Mouse (Mus musculus) intestine, embryonic 16.5 days (tissue): ENCODE measurements around the gene Nol4l. TPM values are rescaled to one million over a fixed set of nuclear protein-coding genes. Genes with fewer than 3 reads are reported as not detected.

Experiments used
- ATAC-seq: fragments of 200-750 bp; cut with Nextera tagmentation; 2 replicates; pipeline ENCODE4 v1.8.0; 2017; ENCODE audit warnings: moderate TSS enrichment, moderate library complexity
- H3K27ac ChIP-seq: fragments of 300-500 bp; sonication (generic); 2 replicates; pipeline ENCODE4 v1.5.1; 2014; ENCODE audit warnings: mild to moderate bottlenecking, low read length
- H3K27me3 ChIP-seq: fragments of 300-500 bp; sonication (generic); replicated peaks from 2 replicates; pipeline ENCODE4 v1.6.1; 2014; ENCODE audit warnings: low read length, control low read depth, mixed read lengths; ENCODE audit not compliant: control insufficient read depth, insufficient read depth
- H3K36me3 ChIP-seq: fragments of 300-500 bp; sonication (generic); 2 replicates; pipeline ENCODE4 v1.6.1; 2014; ENCODE audit warnings: low read length, control low read depth; ENCODE audit not compliant: control insufficient read depth, insufficient read depth
- H3K4me1 ChIP-seq: fragments of 300-500 bp; sonication (generic); 2 replicates; pipeline ENCODE4 v1.6.1; 2014; ENCODE audit warnings: low read length, control low read depth, mixed read lengths; ENCODE audit not compliant: control insufficient read depth, insufficient read depth
- H3K4me2 ChIP-seq: fragments of 300-500 bp; sonication (generic); 2 replicates; pipeline ENCODE4 v1.6.1; 2014; ENCODE audit warnings: low read depth, low read length, control low read depth
- H3K4me3 ChIP-seq: fragments of 300-500 bp; sonication (generic); 2 replicates; pipeline ENCODE4 v1.5.1; 2014; ENCODE audit warnings: mild to moderate bottlenecking, low read length
- H3K9ac ChIP-seq: fragments of 300-500 bp; sonication (generic); 2 replicates; pipeline ENCODE4 v1.6.1; 2014; ENCODE audit warnings: low read depth, low read length
- H3K9me3 ChIP-seq: fragments of 300-500 bp; sonication (generic); 2 replicates; pipeline ENCODE4 v1.6.1; 2016; ENCODE audit warnings: low read length, control low read depth; ENCODE audit not compliant: control insufficient read depth
- WGBS: fragments of 180-500 bp; shearing (Covaris S2); extraction: QIAGEN DNeasy Blood & Tissue Kit; methylation state at CpG from one replicate; pipeline ENCODE4 v1.1.7; 2014; 5-methylcytosine and 5-hydroxymethylcytosine counted together
- polyA plus RNA-seq: library from polyadenylated mRNA; unstranded; fragments of >200 nt; fragmentation: Nextera tagmentation; extraction: Ambion mirVana; gene quantifications from 2 replicates; pipeline ENCODE4 v1.2.1, GENCODE M21; 2015

Gene Nol4l
- polyA plus RNA-seq, 1 experiment from 2014 or later: 28.6 TPM

DNA sequence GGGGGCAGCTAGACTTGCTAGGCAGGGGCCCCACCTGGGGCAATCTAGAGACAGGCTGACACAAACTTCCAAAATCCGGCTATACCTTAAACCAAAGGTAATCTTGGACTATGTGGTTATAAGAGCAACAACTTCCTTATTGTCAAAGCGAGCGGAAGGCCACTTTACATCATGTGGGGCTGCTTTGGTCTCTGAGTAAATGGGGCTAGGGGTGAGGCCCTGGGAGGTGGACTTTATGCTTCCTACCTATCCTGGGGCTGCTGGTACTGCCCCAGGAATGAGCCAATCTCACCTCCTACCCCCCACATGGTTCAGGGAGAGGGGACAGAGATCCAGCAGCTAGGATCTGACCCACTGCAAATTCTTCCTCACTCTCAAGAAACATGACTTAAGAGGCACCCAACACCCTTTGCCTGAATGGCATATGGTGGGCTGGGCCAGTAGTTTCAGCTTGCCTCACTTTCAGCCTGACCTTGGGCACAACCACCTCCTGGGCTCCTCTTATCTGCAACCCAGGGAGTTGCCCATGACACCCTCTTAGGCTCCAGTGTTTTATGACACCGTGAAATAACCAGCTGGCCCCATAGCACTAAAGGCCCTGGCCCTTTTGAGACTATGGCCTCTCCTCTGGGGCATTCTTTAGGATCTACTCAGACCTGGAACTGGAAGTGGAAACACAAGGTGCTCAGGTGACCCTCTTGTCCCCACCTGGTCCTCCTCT lies 104.5 kb downstream of the Nol4l start:
- peak overlapping the region; percentile 41 for H3K9ac ChIP-seq
- peaks cover 68% of the 10 kb centered on the region for H3K4me1 ChIP-seq
- H3K9me3 ChIP-seq: no peaks in the 10 kb centered on the region
- no peak overlapping the region for H3K4me3 ChIP-seq
- H3K4me2 ChIP-seq: peak overlapping the region; percentile 31
- peak overlapping the region; percentile 93 for H3K27ac ChIP-seq
- WGBS: 41% methylated on average over 4 of the region's 4 CpGs
- peak; percentile 90 for ATAC-seq
- H3K27me3 ChIP-seq: no peaks in the 10 kb centered on the region
- peaks cover 4% of the 10 kb centered on the region; the same call in 1 of the 2 replicates for H3K36me3 ChIP-seq

DNA sequence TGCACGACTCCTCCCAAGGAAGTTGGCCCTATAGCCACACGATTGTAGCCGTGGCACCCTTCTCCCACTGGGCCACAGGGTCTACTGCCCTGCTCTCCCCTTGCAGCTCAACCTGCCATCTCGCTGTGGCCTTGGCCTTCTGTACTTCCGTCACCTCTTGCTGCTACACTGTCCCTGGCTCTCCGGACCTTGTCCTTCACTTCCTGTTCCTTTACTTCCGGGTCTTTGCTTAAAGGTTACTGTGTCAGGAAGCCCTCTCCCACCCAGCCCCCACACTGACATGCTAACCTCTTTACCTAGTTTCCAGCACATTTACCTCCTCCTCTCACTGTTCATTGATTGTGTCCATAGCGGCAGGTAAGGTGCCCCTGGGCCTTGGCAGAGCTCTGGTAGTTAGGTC lies 105.2 kb downstream of the Nol4l start:
- Histone ChIP-seq H3K9ac (peak overlapping the region; percentile 41), H3K4me1 (peaks cover 65% of the 10 kb centered on the region), H3K4me2 (peak overlapping the region; percentile 8), H3K36me3 (peaks cover 10% of the 10 kb centered on the region; the same call in 1 of the 2 replicates), H3K27ac (peak overlapping the region; percentile 93), H3K9me3 (no peaks in the 10 kb centered on the region), H3K27me3 (no peaks in the 10 kb centered on the region), H3K4me3 (no peak overlapping the region)
- no peak for ATAC-seq
- WGBS: 63% methylated on average over 8 of the region's 8 CpGs

DNA sequence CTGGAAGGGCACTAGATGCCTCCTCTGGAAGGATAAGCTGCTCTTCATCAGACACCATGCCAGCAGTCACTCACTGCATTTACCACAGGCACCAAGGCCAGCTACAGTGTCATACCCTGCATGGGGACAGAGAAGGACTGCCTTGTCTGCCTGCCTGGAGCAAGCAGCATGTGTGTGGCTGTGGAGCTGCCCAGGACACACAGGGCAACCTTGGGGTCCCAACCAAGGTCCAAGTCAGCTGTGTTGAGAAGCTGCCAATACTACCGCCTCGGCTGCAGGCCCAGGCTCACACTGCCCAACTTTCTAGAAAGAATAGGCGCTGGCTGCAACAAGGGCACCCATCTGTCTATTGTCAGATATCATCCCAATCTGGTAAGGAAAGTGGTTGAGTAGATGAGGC lies 106.7 kb downstream of the Nol4l start:
- no peak overlapping the region for H3K9ac ChIP-seq
- peaks cover 54% of the 10 kb centered on the region for H3K4me1 ChIP-seq

DNA sequence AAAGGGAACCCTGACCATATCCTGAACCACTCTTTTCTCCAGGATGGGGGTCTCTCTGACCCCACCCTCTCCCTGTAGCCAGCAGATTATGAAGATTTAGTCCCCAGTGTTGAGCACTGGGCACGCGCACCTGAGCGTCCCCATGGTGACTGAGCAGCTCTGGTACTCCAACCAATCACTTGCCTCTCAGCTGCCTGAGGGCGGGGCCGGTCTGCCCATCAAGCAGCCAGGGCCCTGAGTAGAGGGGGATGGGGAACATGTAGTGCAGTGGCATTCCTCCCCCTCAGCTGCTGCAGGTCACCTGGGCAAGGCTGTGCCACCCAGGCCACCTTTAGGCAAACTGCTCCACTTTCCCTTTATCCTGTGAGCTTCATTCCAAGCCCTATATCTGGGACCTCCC lies 107.7 kb downstream of the Nol4l start:
- Histone ChIP-seq H3K36me3 (peaks cover 26% of the 10 kb centered on the region), H3K27ac (no peak overlapping the region), H3K4me2 (no peak overlapping the region), H3K9me3 (no peaks in the 10 kb centered on the region), H3K27me3 (no peaks in the 10 kb centered on the region), H3K4me1 (peaks cover 44% of the 10 kb centered on the region), H3K9ac (no peak overlapping the region), H3K4me3 (no peak overlapping the region)
- 45% methylated on average over 5 of the region's 5 CpGs for WGBS
- ATAC-seq: no peak

More for the DNA sequence above, 106.7 kb downstream of the Nol4l start:
- H3K36me3 ChIP-seq: peaks cover 16% of the 10 kb centered on the region; the same call in 1 of the 2 replicates
- no peak for ATAC-seq
- no peak overlapping the region for H3K4me3 ChIP-seq
- no peak overlapping the region for H3K4me2 ChIP-seq
- H3K27ac ChIP-seq: no peak overlapping the region
- no peaks in the 10 kb centered on the region for H3K27me3 ChIP-seq
- WGBS: 73% methylated on average over 3 of the region's 3 CpGs
- no peaks in the 10 kb centered on the region for H3K9me3 ChIP-seq

DNA sequence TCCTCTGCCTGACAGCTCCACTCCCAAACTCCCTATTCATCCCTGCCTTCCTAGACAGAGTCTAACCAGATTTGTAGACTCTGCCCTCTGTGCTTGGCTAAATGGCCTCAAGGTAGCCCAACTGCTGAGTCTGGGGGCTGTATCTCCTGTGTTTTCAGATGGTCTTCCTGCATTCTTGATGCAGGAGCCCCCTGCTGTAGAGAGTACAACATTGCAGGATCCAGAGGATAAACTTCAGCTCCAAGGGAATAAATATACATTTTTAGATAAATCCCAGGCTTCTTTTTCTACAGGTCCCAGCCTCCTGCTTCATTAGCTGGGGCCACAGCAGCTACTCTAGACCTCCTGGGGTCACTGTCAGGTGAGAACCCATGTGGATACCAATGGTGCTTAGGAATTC lies 108.5 kb downstream of the Nol4l start:
- Histone ChIP-seq H3K36me3 (peaks cover 31% of the 10 kb centered on the region), H3K9me3 (no peaks in the 10 kb centered on the region)

DNA sequence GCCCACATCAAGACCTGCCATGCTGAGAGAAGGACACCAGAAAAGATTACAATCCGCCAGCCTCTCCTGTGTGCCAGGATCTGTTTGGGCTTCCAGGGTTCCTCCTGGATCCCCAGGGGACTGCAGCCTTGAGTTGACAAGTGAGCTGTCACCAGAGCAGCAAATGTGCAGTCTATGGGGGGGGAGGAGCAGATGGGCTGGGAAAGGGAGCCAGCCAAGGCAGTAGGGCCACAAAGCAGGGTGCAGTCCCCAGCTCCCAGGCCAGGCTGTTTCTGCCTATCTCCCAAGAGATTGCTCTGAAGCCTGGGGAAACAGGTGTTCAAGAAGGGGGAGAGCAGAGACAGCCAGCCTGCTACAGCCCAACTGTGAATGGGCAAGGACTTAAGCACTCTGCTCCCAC lies 111.4 kb downstream of the Nol4l start:
- no peaks in the 10 kb centered on the region for H3K27me3 ChIP-seq
- no peak overlapping the region for H3K9ac ChIP-seq
- H3K36me3 ChIP-seq: peaks cover 36% of the 10 kb centered on the region
- no peak overlapping the region for H3K4me2 ChIP-seq
- H3K4me1 ChIP-seq: peaks cover 12% of the 10 kb centered on the region
- 100% methylated on average over 1 of the region's 1 CpGs for WGBS
- no peak overlapping the region for H3K4me3 ChIP-seq
- no peak overlapping the region for H3K27ac ChIP-seq
- H3K9me3 ChIP-seq: no peaks in the 10 kb centered on the region
- ATAC-seq: no peak

More for the DNA sequence above, 108.5 kb downstream of the Nol4l start:
- ATAC-seq: no peak
- Histone ChIP-seq H3K4me1 (peaks cover 40% of the 10 kb centered on the region), H3K4me2 (no peak overlapping the region), H3K9ac (no peak overlapping the region), H3K27ac (no peak overlapping the region), H3K4me3 (no peak overlapping the region), H3K27me3 (no peaks in the 10 kb centered on the region)

DNA sequence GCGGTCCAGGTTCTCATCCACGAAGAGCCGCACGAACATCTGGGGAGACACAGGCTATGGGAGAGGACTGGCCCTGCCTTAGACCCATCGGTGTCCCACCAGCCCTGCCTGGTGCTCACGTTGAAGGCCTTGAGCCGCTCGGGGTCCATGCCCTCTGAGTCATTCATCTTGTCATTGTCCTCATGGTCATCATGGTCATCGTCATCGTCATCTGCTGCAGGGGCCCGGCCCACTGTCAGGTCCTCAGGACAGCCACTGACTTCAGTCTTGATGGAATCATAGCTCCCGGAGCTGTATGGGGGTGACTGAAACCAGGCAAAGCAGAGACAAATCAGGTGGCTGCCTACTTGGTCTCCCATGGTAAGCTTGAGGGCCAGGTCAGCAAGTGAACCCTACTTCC lies 111.9 kb downstream of the Nol4l start:
- no peak overlapping the region for H3K27ac ChIP-seq
- 92% methylated on average over 12 of the region's 12 CpGs for WGBS
- no peak overlapping the region for H3K4me3 ChIP-seq
- no peak overlapping the region for H3K4me2 ChIP-seq
- no peaks in the 10 kb centered on the region for H3K9me3 ChIP-seq
- H3K36me3 ChIP-seq: peaks cover 36% of the 10 kb centered on the region
- H3K9ac ChIP-seq: no peak overlapping the region
- no peaks in the 10 kb centered on the region for H3K27me3 ChIP-seq
- no peak for ATAC-seq
- H3K4me1 ChIP-seq: peaks cover 8% of the 10 kb centered on the region

DNA sequence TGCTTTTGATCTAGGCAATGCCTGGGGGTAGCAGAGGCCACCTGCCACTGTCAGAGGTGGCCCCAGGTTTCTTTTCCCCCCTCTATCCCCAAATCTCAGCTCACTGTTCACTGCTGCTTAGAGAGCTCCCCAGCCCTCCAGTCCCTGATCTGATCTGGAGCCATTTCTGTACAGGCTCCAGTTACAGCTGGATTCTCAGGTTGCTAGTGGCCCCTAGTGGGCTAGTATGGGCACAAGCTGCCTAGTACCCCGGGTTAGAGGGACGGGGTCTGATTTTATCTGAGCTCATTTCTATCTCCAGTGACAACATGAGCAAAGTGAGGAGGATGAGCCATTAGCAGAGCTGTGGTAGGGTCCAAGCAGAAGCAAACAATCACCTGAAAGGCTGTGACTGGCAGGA lies 115.2 kb downstream of the Nol4l start:
- Histone ChIP-seq H3K27ac (no peak overlapping the region), H3K4me3 (no peak overlapping the region), H3K36me3 (peaks cover 44% of the 10 kb centered on the region), H3K4me1 (no peaks in the 10 kb centered on the region), H3K27me3 (no peaks in the 10 kb centered on the region), H3K9ac (no peak overlapping the region), H3K9me3 (no peaks in the 10 kb centered on the region), H3K4me2 (no peak overlapping the region)
- WGBS: 26% methylated on average over 2 of the region's 2 CpGs
- no peak for ATAC-seq

DNA sequence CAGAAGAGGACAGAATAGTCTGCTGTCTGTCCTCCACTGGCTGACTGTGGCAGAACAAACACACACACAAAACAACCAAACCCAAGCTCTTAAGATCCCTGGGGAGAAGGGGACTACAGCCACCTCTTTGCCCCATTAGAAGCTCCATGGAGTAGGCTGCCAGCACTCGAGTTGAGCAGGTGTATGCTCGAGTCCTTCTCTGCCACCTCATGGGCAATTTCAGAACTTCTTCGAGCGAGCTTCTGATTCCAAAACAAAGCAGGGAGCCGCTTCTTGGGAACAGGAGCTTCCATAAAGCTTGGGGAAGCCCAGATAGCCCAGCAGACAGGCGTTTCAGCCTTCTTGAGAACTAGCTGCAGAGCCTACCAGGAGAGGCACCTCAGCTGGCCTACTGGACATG lies 117.2 kb downstream of the Nol4l start:
- H3K27me3 ChIP-seq: no peaks in the 10 kb centered on the region
- no peak overlapping the region for H3K4me2 ChIP-seq
- peaks cover 34% of the 10 kb centered on the region for H3K36me3 ChIP-seq
- 59% methylated on average over 6 of the region's 6 CpGs for WGBS
- H3K9ac ChIP-seq: no peak overlapping the region
- no peaks in the 10 kb centered on the region for H3K9me3 ChIP-seq
- ATAC-seq: no peak
- no peak overlapping the region for H3K27ac ChIP-seq
- no peak overlapping the region for H3K4me3 ChIP-seq
- H3K4me1 ChIP-seq: no peaks in the 10 kb centered on the region

DNA sequence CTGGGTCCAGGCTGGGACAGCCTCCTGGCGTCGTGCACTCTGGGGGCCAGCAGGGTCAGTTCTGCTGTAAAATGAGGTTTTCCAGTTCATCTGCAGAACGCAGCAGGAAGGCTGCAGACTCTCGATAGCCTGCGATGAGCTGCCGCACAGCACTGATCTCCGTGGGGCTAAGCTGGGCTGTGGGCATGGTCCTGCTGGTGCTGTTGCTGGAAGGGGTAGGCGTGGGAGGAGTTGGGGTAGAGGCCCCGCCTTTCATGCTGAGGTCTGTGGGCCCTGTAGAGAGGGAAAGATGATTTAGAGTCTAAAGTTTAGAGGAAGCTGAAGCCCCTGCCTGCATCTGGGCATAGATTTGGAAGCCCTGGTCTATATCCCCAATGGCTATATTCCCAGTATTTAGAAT lies 118.2 kb downstream of the Nol4l start:
- Histone ChIP-seq H3K9ac (no peak overlapping the region), H3K27ac (no peak overlapping the region; the same call in 1 of the 2 replicates), H3K4me3 (no peak overlapping the region), H3K27me3 (no peaks in the 10 kb centered on the region), H3K36me3 (peaks cover 25% of the 10 kb centered on the region), H3K9me3 (no peaks in the 10 kb centered on the region), H3K4me1 (no peaks in the 10 kb centered on the region), H3K4me2 (no peak overlapping the region)
- ATAC-seq: no peak
- WGBS: 68% methylated on average over 9 of the region's 9 CpGs
